Mouse (Mus musculus) MEL (cell line): ENCODE measurements around the gene Col6a3.

Experiments
- CHD2 ChIP-seq: IDR thresholded peaks from 2 replicates; pipeline ENCODE4 v1.6.1; 2011; ENCODE audit warnings: low read length, improper control_type of control experiment
- CTCF ChIP-seq, 3 experiments: IDR thresholded peaks in 2 of 3; conservative IDR thresholded peaks in 1 of 3; 2 replicates each; pipeline ENCODE4 v1.5.1; 2011 to 2012; ENCODE audit warnings: low read length in 3 of 3, low read depth in 2 of 3, mild to moderate bottlenecking in 2 of 3, improper control_type of control experiment in 1 of 3, inconsistent platforms in 1 of 3, mixed read lengths in 1 of 3, moderate library complexity in 1 of 3; ENCODE audit not compliant: control insufficient read depth in 1 of 3, insufficient read depth in 1 of 3, poor library complexity in 1 of 3, severe bottlenecking in 1 of 3
- EP300 ChIP-seq, 2 experiments: IDR thresholded peaks; 2 replicates each; pipeline ENCODE4 v1.6.1; 2011; ENCODE audit warnings: improper control_type of control experiment in 2 of 2, low read length in 2 of 2, low read depth in 1 of 2, mild to moderate bottlenecking in 1 of 2
- GATA1 ChIP-seq: IDR thresholded peaks from 2 replicates; pipeline ENCODE4 v1.6.1; 2011; ENCODE audit warnings: low read depth, low read length, improper control_type of control experiment
- MAFK ChIP-seq: IDR thresholded peaks from 2 replicates; pipeline ENCODE4 v1.6.1; 2011; ENCODE audit warnings: low read depth, mild to moderate bottlenecking, low read length, improper control_type of control experiment, borderline replicate concordance
- MYB ChIP-seq: IDR thresholded peaks from 2 replicates; pipeline ENCODE4 v1.6.1; 2011; ENCODE audit warnings: mild to moderate bottlenecking, low read depth, low read length, improper control_type of control experiment
- POLR2A ChIP-seq, 2 experiments: IDR thresholded peaks; 2 replicates each; pipeline ENCODE4 v1.6.1; 2011 to 2012; ENCODE audit warnings: low read length in 2 of 2, mild to moderate bottlenecking in 2 of 2, control low read depth in 1 of 2, improper control_type of control experiment in 1 of 2, low read depth in 1 of 2, moderate library complexity in 1 of 2; ENCODE audit not compliant: control insufficient read depth in 1 of 2, insufficient read depth in 1 of 2, poor library complexity in 1 of 2
- POLR2AphosphoS2 ChIP-seq: IDR thresholded peaks from 2 replicates; pipeline ENCODE4 v1.6.1; 2011; ENCODE audit warnings: low read length, improper control_type of control experiment
- SIN3A ChIP-seq: IDR thresholded peaks from 2 replicates; pipeline ENCODE4 v1.6.1; 2012; ENCODE audit warnings: low read length, improper control_type of control experiment, inconsistent platforms
- ZC3H11A ChIP-seq: IDR thresholded peaks from 2 replicates; pipeline ENCODE4 v1.6.1; 2012; ENCODE audit warnings: low read depth, mild to moderate bottlenecking, inconsistent platforms, low read length, improper control_type of control experiment
- ZKSCAN1 ChIP-seq: IDR thresholded peaks from 2 replicates; pipeline ENCODE4 v1.6.1; 2012; ENCODE audit warnings: low read depth, mild to moderate bottlenecking, inconsistent platforms, low read length, improper control_type of control experiment, moderate library complexity
- ZMIZ1 ChIP-seq: IDR thresholded peaks from 2 replicates; pipeline ENCODE4 v1.6.1; 2012; ENCODE audit warnings: low read depth, mild to moderate bottlenecking, inconsistent platforms, low read length, improper control_type of control experiment, moderate library complexity

DNA sequence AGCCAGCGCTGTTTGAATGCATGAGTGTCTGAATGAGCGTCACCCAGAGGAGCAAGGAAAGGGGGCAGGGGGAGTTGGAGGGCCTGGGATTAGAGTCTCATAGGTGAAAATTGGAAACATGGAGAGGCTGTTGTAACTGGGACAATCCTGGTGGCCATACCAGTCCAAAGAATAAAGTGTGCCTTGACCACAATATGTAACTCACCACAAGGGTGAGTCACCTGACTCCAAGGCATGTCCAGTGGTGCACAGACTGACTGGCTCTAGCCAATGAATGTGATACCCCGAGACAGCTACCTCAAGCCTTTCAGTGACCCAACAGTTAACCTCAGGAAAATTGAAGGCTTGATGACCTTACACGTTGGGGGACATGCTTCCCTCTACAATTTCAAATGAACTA, 40.7 kb downstream of the Col6a3 start:
- TF ChIP-seq EP300 (IDR thresholded peaks at IDR 0.05; ENCODE audit: low read depth in 1 of 2, low read length in 2 of 2) (no peak), SIN3A (no peak), CTCF (IDR thresholded peaks at IDR 0.05 in 2 of 3, conservative IDR thresholded peaks at IDR 0.05 in 1 of 3; ENCODE audit: control insufficient read depth in 1 of 3, insufficient read depth in 1 of 3, low read depth in 2 of 3, low read length in 3 of 3, poor library complexity in 1 of 3, severe bottlenecking in 1 of 3) (no peak), ZKSCAN1 (no peak), POLR2AphosphoS2 (no peak), ZMIZ1 (no peak), CHD2 (no peak), GATA1 (no peak), MAFK (no peak), ZC3H11A (no peak), POLR2A (IDR thresholded peaks at IDR 0.05; ENCODE audit: control insufficient read depth in 1 of 2, insufficient read depth in 1 of 2, low read depth in 1 of 2, low read length in 2 of 2, poor library complexity in 1 of 2) (no peak), MYB (no peak)
